Mouse (Mus musculus): ENCODE measurements at regions not wholly inside any gene's neighbourhood (a gene's known extent, or its start where the extent isn't known, plus 50 kb on each side); places are given as distances from the start of the nearest gene placed in this dataset.

DNA sequence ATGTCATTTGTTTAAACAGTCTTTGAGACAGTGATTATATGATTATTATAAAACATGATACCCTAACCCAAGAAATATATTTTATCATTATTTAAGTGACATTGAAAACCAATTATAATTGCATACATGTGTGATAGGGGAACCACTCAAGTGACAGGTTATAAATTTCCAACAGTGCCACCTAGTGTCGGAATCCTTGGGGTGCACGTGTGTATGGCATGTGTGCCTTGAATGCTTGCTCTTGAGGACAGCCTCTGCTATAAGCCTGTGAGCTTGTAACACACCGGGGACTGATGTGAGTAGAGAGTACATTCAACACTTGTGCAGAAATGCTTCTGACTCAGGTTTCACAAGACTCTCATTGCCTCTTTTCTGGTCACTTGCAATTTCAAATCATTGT is 93.9 kb upstream of the Fam83b start:
- peak; percentile 42; the same call in 1 of the 2 replicates for TF ChIP-seq CTCF (IDR thresholded peaks at IDR 0.05; ENCODE audit: control insufficient read depth, insufficient read depth, insufficient replicate concordance, low read depth, low read length)
- no peak for TF ChIP-seq POLR2A (IDR thresholded peaks at IDR 0.05; ENCODE audit: control insufficient read depth, low read depth, low read length)
- no peak overlapping the region for H3K4me3 ChIP-seq (ENCODE audit: control insufficient read depth, low read depth, low read length)
- H3K4me1 ChIP-seq (ENCODE audit: control insufficient read depth, insufficient read depth, low read length) = no peaks in the 10 kb centered on the region
- H3K27ac ChIP-seq (ENCODE audit: control insufficient read depth, insufficient read depth, low read depth, low read length) = no peak overlapping the region
- H3K27me3 ChIP-seq (ENCODE audit: control insufficient read depth, insufficient read depth, low read length) = no peaks in the 10 kb centered on the region
- H3K36me3 ChIP-seq (ENCODE audit: control insufficient read depth, insufficient read depth, low read length) = no peaks in the 10 kb centered on the region

- Histone ChIP-seq H3K27ac (ENCODE audit: control insufficient read depth, insufficient read depth, low read depth, low read length) (no peak overlapping the region), H3K4me1 (ENCODE audit: control insufficient read depth, insufficient read depth, low read length) (no peaks in the 10 kb centered on the region), H3K36me3 (ENCODE audit: control insufficient read depth, insufficient read depth, low read length) (no peaks in the 10 kb centered on the region), H3K27me3 (ENCODE audit: control insufficient read depth, insufficient read depth, low read length) (no peaks in the 10 kb centered on the region), H3K4me3 (ENCODE audit: control insufficient read depth, low read depth, low read length) (no peak overlapping the region)
- TF ChIP-seq POLR2A (IDR thresholded peaks at IDR 0.05; ENCODE audit: control insufficient read depth, low read depth, low read length) = no peak
- TF ChIP-seq CTCF (IDR thresholded peaks at IDR 0.05; ENCODE audit: control insufficient read depth, insufficient read depth, insufficient replicate concordance, low read depth, low read length) = no peak
Measured at GRCm38 (mm10) chr9:76659798-76660197, 92.9 kb upstream of the Fam83b start.

DNA sequence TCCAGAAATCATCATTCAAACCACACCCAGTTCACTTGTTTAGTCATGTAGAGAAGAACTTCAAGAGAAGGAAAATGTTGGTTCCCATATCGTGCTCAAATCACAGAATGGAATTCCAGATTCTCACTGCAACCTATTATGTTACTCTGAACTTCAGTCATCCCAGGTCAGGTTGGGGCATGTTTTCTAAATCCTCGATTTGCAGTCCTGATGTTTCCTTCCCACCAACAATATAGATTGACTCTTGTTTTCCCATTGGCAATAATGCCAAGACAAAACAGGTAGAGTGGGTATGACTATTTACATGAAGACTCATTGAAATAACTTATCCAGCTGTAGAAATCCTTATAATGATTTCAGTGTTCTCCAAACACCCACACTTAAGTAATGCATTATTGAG is 86.4 kb upstream of the Fam83b start:
- no peaks in the 10 kb centered on the region for H3K4me1 ChIP-seq (ENCODE audit: control insufficient read depth, insufficient read depth, low read length)
- no peak overlapping the region for H3K4me3 ChIP-seq (ENCODE audit: control insufficient read depth, low read depth, low read length)
- no peak for TF ChIP-seq CTCF (IDR thresholded peaks at IDR 0.05; ENCODE audit: control insufficient read depth, insufficient read depth, insufficient replicate concordance, low read depth, low read length)
- TF ChIP-seq POLR2A (IDR thresholded peaks at IDR 0.05; ENCODE audit: control insufficient read depth, low read depth, low read length) = no peak
- no peaks in the 10 kb centered on the region for H3K27me3 ChIP-seq (ENCODE audit: control insufficient read depth, insufficient read depth, low read length)
- no peaks in the 10 kb centered on the region for H3K36me3 ChIP-seq (ENCODE audit: control insufficient read depth, insufficient read depth, low read length)
- no peak overlapping the region for H3K27ac ChIP-seq (ENCODE audit: control insufficient read depth, insufficient read depth, low read depth, low read length)

- Histone ChIP-seq H3K4me3 (ENCODE audit: control insufficient read depth, low read depth, low read length) (no peak overlapping the region), H3K27me3 (ENCODE audit: control insufficient read depth, insufficient read depth, low read length) (no peaks in the 10 kb centered on the region), H3K4me1 (ENCODE audit: control insufficient read depth, insufficient read depth, low read length) (no peaks in the 10 kb centered on the region), H3K36me3 (ENCODE audit: control insufficient read depth, insufficient read depth, low read length) (no peaks in the 10 kb centered on the region), H3K27ac (ENCODE audit: control insufficient read depth, insufficient read depth, low read depth, low read length) (no peak overlapping the region)
- TF ChIP-seq CTCF (IDR thresholded peaks at IDR 0.05; ENCODE audit: control insufficient read depth, insufficient read depth, insufficient replicate concordance, low read depth, low read length) (no peak), POLR2A (IDR thresholded peaks at IDR 0.05; ENCODE audit: control insufficient read depth, low read depth, low read length) (no peak)
Measured at GRCm38 (mm10) chr9:76649484-76649883, 82.6 kb upstream of the Fam83b start.

DNA sequence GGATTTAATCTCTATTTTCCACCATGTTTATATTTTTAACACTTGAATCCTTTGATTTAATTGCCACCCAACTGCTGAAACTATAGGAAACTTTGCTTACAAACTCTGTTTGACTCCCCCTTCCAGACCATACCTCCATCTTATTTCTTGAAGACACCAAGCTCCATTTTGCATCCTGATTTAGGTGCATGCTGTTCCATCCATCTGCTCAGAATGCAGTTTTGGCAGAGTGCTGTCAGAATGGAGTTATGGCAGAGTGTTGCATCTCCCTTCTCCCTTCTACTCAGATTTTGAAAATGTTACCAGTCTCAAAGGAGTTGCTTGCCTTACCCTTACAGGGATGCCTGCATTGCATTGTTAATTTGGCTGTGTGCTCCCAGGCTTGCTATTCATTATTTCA is 79.5 kb upstream of the Fam83b start:
- Histone ChIP-seq H3K27me3 (ENCODE audit: control insufficient read depth, insufficient read depth, low read length) (no peaks in the 10 kb centered on the region), H3K27ac (ENCODE audit: control insufficient read depth, insufficient read depth, low read depth, low read length) (no peak overlapping the region), H3K36me3 (ENCODE audit: control insufficient read depth, insufficient read depth, low read length) (no peaks in the 10 kb centered on the region), H3K4me3 (ENCODE audit: control insufficient read depth, low read depth, low read length) (no peak overlapping the region), H3K4me1 (ENCODE audit: control insufficient read depth, insufficient read depth, low read length) (no peaks in the 10 kb centered on the region)
- TF ChIP-seq CTCF (IDR thresholded peaks at IDR 0.05; ENCODE audit: control insufficient read depth, insufficient read depth, insufficient replicate concordance, low read depth, low read length) (no peak), POLR2A (IDR thresholded peaks at IDR 0.05; ENCODE audit: control insufficient read depth, low read depth, low read length) (no peak)
